Mouse (Mus musculus): Measurements from ENCODE around the gene Rnf40.

- TF ChIP-seq GATA1 (IDR thresholded peaks at IDR 0.05; ENCODE audit: low read length) (no peak), TAL1 (IDR thresholded peaks at IDR 0.05; ENCODE audit: low read length) (no peak)
These were observed 28.3 kb downstream of the Rnf40 start for GRCm38 (mm10) chr7:127616881-127617280.

Measured in erythroblast, embryonic 14.5 days (primary cell).